13 mouse cellular contexts compared by ENCODE assay signal in genomic region chr4:153560956-153561355, GRCm38 (mm10).
"Had no signal": no experiment of that assay in that cellular context is flagged by ENCODE, and none has a peak within 500 bp of the region (broad histone marks: within the 10 kb centered on the region; RNA-seq: fewer than 3 reads in every experiment).

No protein-coding gene starts in this region.

- H3K36me3 ChIP-seq: limb, embryonic 15.5 days; liver, embryonic 12.5 days; midbrain, embryonic 15.5 days had no signal

- H3K9me3 ChIP-seq: limb, embryonic 15.5 days; liver, embryonic 12.5 days; midbrain, embryonic 15.5 days had no signal

- H3K27ac ChIP-seq: kidney, postnatal 0 days; limb, embryonic 15.5 days; liver, embryonic 12.5 days; midbrain, embryonic 15.5 days had no signal

- H3K4me1 ChIP-seq: liver, embryonic 12.5 days had no signal

- H3K4me2 ChIP-seq: limb, embryonic 15.5 days; liver, embryonic 12.5 days; midbrain, embryonic 15.5 days had no signal

- H3K9ac ChIP-seq: limb, embryonic 15.5 days; liver, embryonic 12.5 days; midbrain, embryonic 15.5 days had no signal

- H3K4me3 ChIP-seq: limb, embryonic 15.5 days; liver, embryonic 12.5 days; midbrain, embryonic 15.5 days had no signal

- DNase-seq: kidney, adult 8-10 months; kidney, postnatal 36 days; layer of hippocampus, adult 9-11 months; layer of hippocampus, postnatal 36 days; retina, postnatal 1 day; right cerebral cortex, postnatal 4 days; thymus, adult 18-20 months; thymus, postnatal 14 days had no signal

- H3K27me3 ChIP-seq: liver, embryonic 12.5 days; midbrain, embryonic 15.5 days had no signal

- ATAC-seq: intestine, postnatal 0 days; liver, embryonic 12.5 days; midbrain, embryonic 15.5 days had no signal
